In the genomic region with DNA sequence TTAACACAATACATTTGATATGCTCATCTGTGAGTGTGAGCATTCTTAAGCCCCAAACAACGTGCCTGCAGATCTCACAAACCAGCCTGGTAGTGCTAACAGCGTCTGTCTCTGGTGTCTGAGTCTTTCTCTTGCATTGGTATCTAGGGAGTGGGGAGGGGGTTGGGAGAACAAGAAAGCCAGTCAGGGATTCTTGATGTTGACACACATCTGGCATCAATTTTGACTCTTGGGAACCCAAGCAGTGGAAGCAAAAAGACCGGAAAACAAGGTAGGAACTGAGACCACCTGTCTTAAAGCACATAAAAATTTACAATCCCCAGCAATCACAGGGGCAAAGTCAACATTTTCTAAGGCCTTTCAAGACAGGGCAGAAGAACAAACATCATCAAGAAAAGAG, we compare ENCODE assay signal across 25 mouse cellular contexts. TPM values are rescaled to one million over a fixed set of nuclear protein-coding genes. Genes with fewer than 3 reads are reported as not detected.
A peak's percentile ranks its signal among the peaks of the same experiment; 100 is the strongest.
DNase-seq lines count a peak whose midpoint lies in the region; ATAC-seq and TF ChIP-seq lines count a peak whose summit lies in the region.
"Had no signal": no experiment of that assay in that cellular context is flagged by ENCODE, and none has a peak within 500 bp of the region (broad histone marks: within the 10 kb centered on the region; RNA-seq: fewer than 3 reads in every experiment).

No protein-coding gene starts in this region.

- H3K4me3 ChIP-seq in gastrocnemius, adult 2 months, result no peak overlapping the region
- H3K4me3 ChIP-seq in embryonic facial prominence, embryonic 10.5 days, result no peak overlapping the region
- H3K4me3 ChIP-seq in intestine, embryonic 15.5 days (replicated peaks), result no peak overlapping the region
- no peak overlapping the region for H3K4me3 ChIP-seq in midbrain, embryonic 15.5 days
- H3K4me3 ChIP-seq: forebrain, embryonic 10.5 days; hindbrain, embryonic 10.5 days; liver, embryonic 13.5 days; lung, embryonic 15.5 days; neural tube, embryonic 13.5 days had no signal

- no peak overlapping the region for H3K4me2 ChIP-seq in intestine, embryonic 15.5 days (replicated peaks)
- H3K4me2 ChIP-seq in midbrain, embryonic 15.5 days, result no peak overlapping the region
- H3K4me2 ChIP-seq: liver, embryonic 13.5 days; lung, embryonic 15.5 days; midbrain, embryonic 11.5 days; neural tube, embryonic 13.5 days had no signal

- ATAC-seq in intestine, embryonic 15.5 days, result no peak
- ATAC-seq in midbrain, embryonic 15.5 days (replicated peaks), result no peak
- no peak for ATAC-seq in inflammation-experienced regulatory T-cells, adult 6 months
- ATAC-seq: activated CD4-positive, CD25-positive, alpha-beta regulatory T cell, adult 4 months; CD4-positive, CD25-positive, alpha-beta regulatory T cell, adult 4 months had no signal

- H3K27me3 ChIP-seq in embryonic facial prominence, embryonic 10.5 days (replicated peaks; ENCODE audit: low read depth, poor library complexity, severe bottlenecking), result no peaks in the 10 kb centered on the region
- H3K27me3 ChIP-seq in intestine, embryonic 15.5 days (replicated peaks), result no peaks in the 10 kb centered on the region
- no peaks in the 10 kb centered on the region for H3K27me3 ChIP-seq in midbrain, embryonic 15.5 days (replicated peaks)
- H3K27me3 ChIP-seq: liver, embryonic 13.5 days; lung, embryonic 15.5 days; neural tube, embryonic 13.5 days had no signal

- no peak for DNase-seq in gastrocnemius, adult 2 months
- no peak for DNase-seq in gastrocnemius, postnatal 4 days (ENCODE audit: low spot score in 2 of 2)
- DNase-seq in embryonic facial prominence, embryonic 10.5 days (ENCODE audit: low spot score), result peak; percentile 59
- DNase-seq in mesoderm, embryonic 11.5 days (ENCODE audit: low read depth, low spot score), result peak; percentile 80
- no peak for DNase-seq in spleen, postnatal 10 days (ENCODE audit: low spot score in 2 of 2)
- DNase-seq: adrenal gland, postnatal 25 days; cerebellum, adult 18-20 months; cerebellum, postnatal 25 days; kidney, adult 18-20 months; kidney, postnatal 14 days; left cerebral cortex, postnatal 4 days; liver, embryonic 13.5 days; lung, postnatal 4 days; right cerebral cortex, postnatal 14 days; thymus, adult 2 months had no signal

- intact Hi-C loops in gastrocnemius, adult 2 months (cut with DNase I), result no loop called here

- no peak for TF ChIP-seq CTCF in gastrocnemius, adult 2 months (IDR thresholded peaks at IDR 0.05)

- no peak overlapping the region for H3K9ac ChIP-seq in intestine, embryonic 15.5 days
- no peak overlapping the region for H3K9ac ChIP-seq in midbrain, embryonic 15.5 days
- H3K9ac ChIP-seq: liver, embryonic 13.5 days; lung, embryonic 15.5 days; neural tube, embryonic 13.5 days had no signal

- peaks cover 65% of the 10 kb centered on the region for H3K4me1 ChIP-seq in embryonic facial prominence, embryonic 10.5 days
- H3K4me1 ChIP-seq in intestine, embryonic 15.5 days (replicated peaks), result peaks cover 16% of the 10 kb centered on the region
- H3K4me1 ChIP-seq in midbrain, embryonic 15.5 days, result peaks cover 8% of the 10 kb centered on the region; the same call in 1 of the 2 replicates
- H3K4me1 ChIP-seq: liver, embryonic 13.5 days had no signal

- peak overlapping the region; percentile 24 for H3K27ac ChIP-seq in gastrocnemius, adult 2 months
- H3K27ac ChIP-seq in embryonic facial prominence, embryonic 10.5 days (replicated peaks), result no peak overlapping the region
- H3K27ac ChIP-seq in intestine, embryonic 15.5 days, result 0 out of 2 replicates have a peak overlapping the region, but pooled peaks have one; percentile 33
- H3K27ac ChIP-seq in midbrain, embryonic 15.5 days, result no peak overlapping the region
- H3K27ac ChIP-seq: forebrain, embryonic 10.5 days; hindbrain, embryonic 10.5 days; liver, embryonic 13.5 days; lung, embryonic 15.5 days; neural tube, embryonic 13.5 days had no signal

- 23% methylated on average over 3 of the region's 3 CpGs for WGBS in embryonic facial prominence, embryonic 10.5 days
- WGBS in intestine, embryonic 15.5 days, result 33% methylated on average over 3 of the region's 3 CpGs
- 62% methylated on average over 3 of the region's 3 CpGs for WGBS in midbrain, embryonic 15.5 days

- peaks cover 1% of the 10 kb centered on the region; the same call in 1 of the 2 replicates for H3K36me3 ChIP-seq in embryonic facial prominence, embryonic 10.5 days (replicated peaks)
- H3K36me3 ChIP-seq in intestine, embryonic 15.5 days, result no peaks in the 10 kb centered on the region
- no peaks in the 10 kb centered on the region for H3K36me3 ChIP-seq in midbrain, embryonic 15.5 days (replicated peaks)
- H3K36me3 ChIP-seq: forebrain, embryonic 10.5 days; hindbrain, embryonic 10.5 days; liver, embryonic 13.5 days; lung, embryonic 15.5 days; neural tube, embryonic 13.5 days had no signal

- no peaks in the 10 kb centered on the region for H3K9me3 ChIP-seq in embryonic facial prominence, embryonic 10.5 days
- H3K9me3 ChIP-seq in intestine, embryonic 15.5 days, result no peaks in the 10 kb centered on the region
- no peaks in the 10 kb centered on the region for H3K9me3 ChIP-seq in midbrain, embryonic 15.5 days
- H3K9me3 ChIP-seq: forebrain, embryonic 10.5 days; hindbrain, embryonic 10.5 days; liver, embryonic 13.5 days; lung, embryonic 15.5 days; neural tube, embryonic 13.5 days had no signal

RNA-seq across cellular contexts. Expression of gene Lpar1, which starts 23.4 kb away (rescaled TPM):
- 10 to 100 TPM in 1 of 2 experiments, 1 to 10 TPM in 1; 5.3 to 13.8 TPM for total RNA-seq in gastrocnemius, adult 2 months (2021)
- total RNA-seq in gastrocnemius, postnatal 4 days (2021), result 10 to 100 TPM; 71.7 to 74.5 TPM
- 129 and 155 TPM in 2 replicates for polyA plus RNA-seq in embryonic facial prominence, embryonic 10.5 days (2016; fragmentation: Nextera tagmentation; extraction: Ambion mirVana)
- polyA plus RNA-seq in intestine, embryonic 15.5 days (2015; fragmentation: Nextera tagmentation; extraction: Ambion mirVana), result 50.0 and 55.9 TPM in 2 replicates
- polyA plus RNA-seq in midbrain, embryonic 15.5 days (2015; fragmentation: Nextera tagmentation; extraction: Ambion mirVana), result 27.6 and 28.7 TPM in 2 replicates
- polyA plus RNA-seq in inflammation-experienced regulatory T-cells, adult 6 months (2017; shearing (Covaris generic)), result not detected
- polyA plus RNA-seq: activated CD4-positive, CD25-positive, alpha-beta regulatory T cell, adult 4 months; CD4-positive, CD25-positive, alpha-beta regulatory T cell, adult 4 months had no signal

Comparison
In these comparisons a context has a peak if more than half of its experiments do, and no peak if none do; other contexts are left out.
1. DNase-seq: peak in embryonic facial prominence, embryonic 10.5 days (single experiment) and mesoderm, embryonic 11.5 days (single experiment); none in gastrocnemius, adult 2 months (single experiment), gastrocnemius, postnatal 4 days (0 of 2) and spleen, postnatal 10 days (0 of 2).
2. H3K27ac ChIP-seq: peak in gastrocnemius, adult 2 months (single experiment) and intestine, embryonic 15.5 days (single experiment); none in embryonic facial prominence, embryonic 10.5 days (single experiment) and midbrain, embryonic 15.5 days (single experiment).
3. RNA of gene Lpar1, which starts 23.4 kb away (polyA plus RNA-seq): 129 to 155 TPM in embryonic facial prominence, embryonic 10.5 days, 50.0 to 55.9 TPM in intestine, embryonic 15.5 days and 27.6 to 28.7 TPM in midbrain, embryonic 15.5 days; not detected in inflammation-experienced regulatory T-cells, adult 6 months; every median in the first group is over 10 times any median in the second.